Mouse (Mus musculus) olfactory bulb, adult 2 months (tissue): ENCODE data around the gene Acp4. TPM values are rescaled to one million over a fixed set of nuclear protein-coding genes. Genes with fewer than 3 reads are reported as not detected.
"Not testable (repeated sequence)": the region's sequence is repeated elsewhere in the genome, so short reads cannot be mapped to it uniquely, and the experiment has no call there.

ENCODE experiments used
- H3K27ac ChIP-seq: fragments of 200-500 bp; 2 replicates; pipeline ENCODE4 v1.5.1; 2012; ENCODE audit warnings: low read depth, low read length; ENCODE audit not compliant: insufficient read depth
- H3K4me1 ChIP-seq: fragments of 200-500 bp; 2 replicates; pipeline ENCODE4 v1.6.1; 2012; ENCODE audit warnings: low read length; ENCODE audit not compliant: control insufficient read depth, insufficient read depth
- H3K4me3 ChIP-seq: fragments of 200-500 bp; 2 replicates; pipeline ENCODE4 v1.5.1; 2012; ENCODE audit warnings: mild to moderate bottlenecking, low read depth, low read length, moderate library complexity; ENCODE audit not compliant: insufficient read depth
- CTCF ChIP-seq: fragments of 200-500 bp; IDR thresholded peaks from 2 replicates; pipeline ENCODE4 v1.5.1; 2012; ENCODE audit warnings: low read depth, mild to moderate bottlenecking, low read length, moderate library complexity; ENCODE audit not compliant: insufficient read depth
- POLR2A ChIP-seq: fragments of 200-500 bp; IDR thresholded peaks from 2 replicates; pipeline ENCODE4 v1.6.1; 2012; ENCODE audit warnings: mild to moderate bottlenecking, low read depth, low read length, moderate library complexity; ENCODE audit not compliant: insufficient read depth
- WGBS: fragments of 180-500 bp; shearing (Covaris S2); methylation state at CpG from one replicate; pipeline ENCODE4 v1.1.7; 2018; 5-methylcytosine and 5-hydroxymethylcytosine counted together
- polyA plus RNA-seq: library from polyadenylated mRNA; stranded (reverse); fragments of >200 nt; gene quantifications from 2 replicates; pipeline ENCODE4 v1.2.4, GENCODE M21; 2012; ENCODE audit warnings: low replicate concordance; ENCODE audit not compliant: missing spikeins, insufficient read depth, insufficient read length

Gene Acp4
- polyA plus RNA-seq, 1 experiment = not detected

GRCm38 (mm10) chr7:44225076-44225475, 32.1 kb downstream of the Acp4 start, which contains the start of gene Klk1:
Klk1 (plus strand) TSS chr7:44225360.
- TF ChIP-seq POLR2A = no peak
- TF ChIP-seq CTCF = no peak
- Histone ChIP-seq H3K27ac (no peak within 1 kb of the TSS), H3K4me3 (no peak within 1 kb of the TSS), H3K4me1 (no peaks in the 10 kb centered on the region)
- 37% methylated on average over 1 of the region's 1 CpGs for WGBS

- not testable (repeated sequence) for H3K4me3 ChIP-seq, H3K4me1 ChIP-seq, H3K27ac ChIP-seq
- 77% methylated on average over 6 of the region's 6 CpGs for WGBS
These were observed 34.8 kb downstream of the Acp4 start for GRCm38 (mm10) chr7:44222335-44222734.

- H3K4me1 ChIP-seq, H3K4me3 ChIP-seq, H3K27ac ChIP-seq: not testable (repeated sequence)
- WGBS = 75% methylated on average over 10 of the region's 10 CpGs
These were observed 35.6 kb downstream of the Acp4 start for GRCm38 (mm10) chr7:44221601-44222000.

- Histone ChIP-seq H3K4me1 (no peaks in the 10 kb centered on the region), H3K27ac (no peak within 1 kb of the TSS), H3K4me3 (no peak within 1 kb of the TSS)
- WGBS = 78% methylated on average over 1 of the region's 1 CpGs
- no peak for TF ChIP-seq POLR2A
- no peak for TF ChIP-seq CTCF
These were observed 41.5 kb downstream of the Acp4 start, which contains the start of gene Klk1b5 for GRCm38 (mm10) chr7:44215645-44216044. Klk1b5 (plus strand) TSS chr7:44215945.

GRCm38 (mm10) chr7:44208307-44208706, 48.9 kb downstream of the Acp4 start:
- no peak for TF ChIP-seq CTCF
- no peak for TF ChIP-seq POLR2A
- H3K27ac ChIP-seq = no peak overlapping the region
- H3K4me1 ChIP-seq = no peaks in the 10 kb centered on the region
- WGBS = 87% methylated on average over 3 of the region's 3 CpGs
- no peak overlapping the region for H3K4me3 ChIP-seq

- H3K4me3 ChIP-seq, H3K4me1 ChIP-seq, H3K27ac ChIP-seq: not testable (repeated sequence)
- 49% methylated on average over 3 of the region's 3 CpGs for WGBS
These were observed 50.0 kb downstream of the Acp4 start, which contains the start of gene Klk1b4 for GRCm38 (mm10) chr7:44207135-44207534. Klk1b4 (plus strand) TSS chr7:44207435.

Other genes with a start within 250 kb of the Acp4 start
- gene Klk1b26, start 245.2 kb downstream of the Acp4 start, polyA plus RNA-seq = not detected in 2 replicates
- not detected in 2 replicates for gene Klk1b27, start 205.1 kb downstream of the Acp4 start, polyA plus RNA-seq
- not detected in 2 replicates for gene Klk1b21, start 155.1 kb downstream of the Acp4 start, polyA plus RNA-seq
- not detected in 2 replicates for gene Klk1b22, start 144.7 kb downstream of the Acp4 start, polyA plus RNA-seq
- gene Klk1b16, start 120.6 kb downstream of the Acp4 start, polyA plus RNA-seq = not detected in 2 replicates
- gene Klk1b24, start 69.1 kb downstream of the Acp4 start, polyA plus RNA-seq = not detected in 2 replicates
- not detected in 2 replicates for gene Klk1b3, start 59.2 kb downstream of the Acp4 start, polyA plus RNA-seq
- gene Klk1b4, start 49.9 kb downstream of the Acp4 start, polyA plus RNA-seq = not detected in 2 replicates
- not detected in 2 replicates for gene Klk1b5, start 41.4 kb downstream of the Acp4 start, polyA plus RNA-seq
- not detected in 2 replicates for gene Klk1, start 32.0 kb downstream of the Acp4 start, polyA plus RNA-seq
- gene Gm36864, start 21.2 kb downstream of the Acp4 start, polyA plus RNA-seq = not detected in 2 replicates
- not detected in 2 replicates for gene 1700028J19Rik, start 10.7 kb downstream of the Acp4 start, polyA plus RNA-seq
- not detected in 2 replicates for gene 2410002F23Rik, start 10.7 kb downstream of the Acp4 start, polyA plus RNA-seq
- gene Gm15517, start 4.1 kb upstream of the Acp4 start, polyA plus RNA-seq = not detected in 2 replicates
- gene Clec11a, start 49.5 kb upstream of the Acp4 start, polyA plus RNA-seq = not detected in 2 replicates
- 51.0 and 92.9 TPM in 2 replicates for gene Shank1, start 52.9 kb upstream of the Acp4 start, polyA plus RNA-seq
- not detected in 2 replicates for gene Syt3, start 126.7 kb upstream of the Acp4 start, polyA plus RNA-seq
- not detected in 2 replicates for gene 1700008O03Rik, start 128.4 kb upstream of the Acp4 start, polyA plus RNA-seq
- not detected in 2 replicates for gene Lrrc4b, start 171.6 kb upstream of the Acp4 start, polyA plus RNA-seq
- not detected in 2 replicates for gene Aspdh, start 208.0 kb upstream of the Acp4 start, polyA plus RNA-seq
- not detected in 2 replicates for gene Josd2, start 210.6 kb upstream of the Acp4 start, polyA plus RNA-seq
- gene Emc10, start 239.2 kb upstream of the Acp4 start, polyA plus RNA-seq = not detected in 2 replicates
- not detected in 2 replicates for gene Fam71e1, start 239.2 kb upstream of the Acp4 start, polyA plus RNA-seq